Mouse (Mus musculus) megakaryocyte progenitor cell, adult 5-6 weeks (primary cell): ENCODE measurements around the gene Hsd17b3. TPM values are rescaled to one million over a fixed set of nuclear protein-coding genes. Genes with fewer than 3 reads are reported as not detected.
"Not testable (repeated sequence)": the region's sequence is repeated elsewhere in the genome, so short reads cannot be mapped to it uniquely, and the experiment has no call there.

ENCODE experiments used
- ATAC-seq: replicated peaks from 2 replicates; pipeline ENCODE4 v1.8.0; 2016; ENCODE audit warnings: mild to moderate bottlenecking, moderate TSS enrichment, inconsistent platforms; ENCODE audit not compliant: poor library complexity
- total RNA-seq, 2 experiments: library from RNA; stranded (forward) in 1 of 2; stranded (reverse) in 1 of 2; fragments of 157-497, 149-512 nt in 1 of 2; fragments of 200-1000 nt in 1 of 2; gene quantifications; 2 replicates each; pipeline versions ENCODE4 v1.2.3 to v1.2.4; 2015 to 2017

The Hsd17b3 gene
- total RNA-seq, 2 experiments from 2014 or later, result not detected

DNA sequence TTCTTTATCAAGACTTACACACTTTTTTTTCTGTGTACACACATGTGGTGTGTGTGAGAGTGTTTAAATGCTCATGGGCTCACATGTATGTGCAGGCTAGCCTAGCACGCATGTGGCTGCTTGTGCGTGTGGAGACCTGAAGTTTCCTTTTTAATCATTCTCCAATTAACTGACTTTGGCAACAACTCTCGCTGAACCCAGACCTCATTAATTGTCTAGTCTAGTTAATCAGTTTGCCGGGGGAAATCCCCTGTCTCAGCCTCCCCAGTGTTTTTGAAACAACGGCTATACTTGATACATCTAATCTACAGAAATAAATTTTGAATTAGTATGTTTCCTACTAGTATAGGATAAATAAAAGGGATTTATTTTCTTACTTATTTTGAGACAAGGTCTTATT, 3.0 kb downstream of the Hsd17b3 start:
- ATAC-seq, result no peak

DNA sequence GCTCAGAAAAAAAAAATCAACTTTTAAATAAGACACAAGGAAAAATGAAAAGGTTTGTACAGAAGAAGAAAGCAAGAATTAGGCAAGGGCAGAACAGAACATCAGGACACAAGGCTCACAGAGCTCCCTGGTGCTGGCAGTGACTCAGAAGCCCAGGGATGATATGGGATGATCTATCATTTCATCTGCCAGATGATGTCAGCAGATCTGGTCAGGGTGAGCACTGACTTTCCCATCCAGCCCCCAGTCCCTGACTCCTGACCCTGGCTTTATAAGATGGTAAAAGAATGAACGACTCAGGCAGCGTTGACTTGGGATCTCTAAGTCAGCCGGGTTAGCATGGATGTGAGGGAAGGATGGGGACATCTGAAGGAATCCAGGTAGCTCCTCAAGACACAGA, 5.7 kb downstream of the Hsd17b3 start:
- no peak for ATAC-seq

DNA sequence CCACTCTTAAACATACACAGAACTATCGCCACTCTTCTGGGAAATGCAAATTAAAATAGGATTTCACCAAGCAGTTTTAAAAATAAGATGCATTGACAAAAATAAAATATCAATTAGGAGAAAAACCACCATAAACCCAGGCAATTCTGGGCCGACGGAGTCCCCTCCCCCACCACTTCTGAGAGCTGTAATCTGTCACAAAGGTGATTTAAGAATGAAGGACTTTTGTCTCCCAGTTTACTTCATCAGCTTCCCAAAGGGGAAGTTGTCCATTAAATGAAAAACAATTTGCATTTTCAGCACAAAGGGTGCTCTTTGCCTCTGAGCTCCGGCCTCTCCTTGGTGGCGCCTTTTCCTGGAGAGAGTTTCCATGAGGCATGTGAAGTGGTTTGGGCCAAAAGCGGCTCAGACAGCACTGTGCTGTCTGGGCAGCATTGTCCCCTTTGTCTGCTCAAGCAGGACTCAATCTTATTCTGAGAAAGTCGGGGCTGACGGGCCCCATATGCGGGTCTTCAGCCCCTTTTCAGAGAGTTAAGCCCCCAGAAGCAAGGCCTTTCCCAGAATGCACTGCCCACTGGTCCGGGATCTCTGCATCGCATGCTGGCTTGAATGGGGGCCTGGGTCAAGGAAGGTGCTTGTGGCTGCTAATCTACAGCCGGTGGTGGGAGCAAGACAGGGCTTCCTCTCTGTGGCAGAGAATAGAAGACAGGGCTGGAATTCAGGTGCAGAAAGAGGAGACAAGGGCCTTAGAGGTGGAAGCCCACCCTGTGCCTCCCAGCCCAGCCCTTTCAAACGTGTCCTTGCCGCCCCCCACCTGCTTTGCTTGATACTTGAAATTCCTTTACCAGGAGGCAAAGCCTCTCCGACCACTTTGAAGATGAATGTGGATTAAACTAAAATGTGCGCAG, 7.8 kb downstream of the Hsd17b3 start:
- no peak for ATAC-seq

DNA sequence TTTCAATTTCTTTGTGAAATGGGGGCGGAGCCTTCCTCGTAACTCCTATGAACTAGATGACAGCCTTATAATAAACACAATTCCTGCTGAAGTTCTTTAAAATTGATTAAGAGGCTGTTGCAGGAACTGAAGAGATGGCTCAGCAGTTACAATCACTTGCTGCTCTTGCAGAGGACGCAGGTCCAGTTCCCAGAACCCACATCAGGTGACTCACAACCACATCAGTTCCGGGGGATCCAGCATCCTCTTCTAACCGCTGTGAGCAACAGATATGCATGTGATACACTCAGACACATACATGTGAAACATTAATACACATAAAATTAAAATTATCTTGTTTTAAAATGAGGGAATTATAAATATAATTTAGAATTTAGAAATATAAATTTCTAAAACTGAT, 11.4 kb downstream of the Hsd17b3 start:
- ATAC-seq, result no peak

DNA sequence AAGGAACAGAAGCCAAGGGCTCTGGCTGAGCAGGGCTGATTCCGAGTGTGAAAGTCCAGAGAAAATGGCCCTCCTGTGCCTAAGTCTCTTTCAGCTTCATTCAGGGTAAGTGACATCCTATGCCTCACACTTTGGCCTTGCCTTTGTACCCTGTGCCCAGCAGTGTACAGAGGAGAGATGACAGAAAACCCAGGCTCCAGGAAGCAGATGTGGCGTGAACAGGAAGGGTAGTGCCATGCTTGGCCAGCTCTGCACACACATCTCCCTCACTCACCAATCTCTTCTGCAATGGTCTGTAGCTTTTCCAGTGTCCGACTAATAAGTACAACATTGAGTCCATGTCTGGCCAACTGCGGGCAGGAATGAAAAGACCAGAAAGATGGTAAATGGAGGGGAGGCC, 13.0 kb downstream of the Hsd17b3 start:
- no peak for ATAC-seq

DNA sequence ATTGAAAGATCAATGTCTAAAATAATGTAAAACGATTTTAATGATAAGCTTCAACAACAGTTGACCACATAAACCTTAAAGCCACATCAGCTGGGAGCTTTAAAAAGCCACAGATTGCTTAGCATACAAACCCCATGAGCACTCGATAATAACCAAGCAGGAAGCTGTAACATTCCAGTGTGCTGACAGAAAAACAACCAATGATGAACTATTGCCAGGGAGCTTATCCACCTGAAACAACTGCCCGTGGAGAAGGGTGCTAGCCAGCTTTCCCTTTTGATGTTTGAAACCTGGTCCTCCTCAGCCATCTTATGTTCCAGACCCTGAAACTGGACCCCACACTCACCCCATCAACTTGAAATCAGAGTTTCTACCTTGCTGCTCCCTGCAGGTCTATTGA, 22.4 kb downstream of the Hsd17b3 start:
- ATAC-seq, result no peak

DNA sequence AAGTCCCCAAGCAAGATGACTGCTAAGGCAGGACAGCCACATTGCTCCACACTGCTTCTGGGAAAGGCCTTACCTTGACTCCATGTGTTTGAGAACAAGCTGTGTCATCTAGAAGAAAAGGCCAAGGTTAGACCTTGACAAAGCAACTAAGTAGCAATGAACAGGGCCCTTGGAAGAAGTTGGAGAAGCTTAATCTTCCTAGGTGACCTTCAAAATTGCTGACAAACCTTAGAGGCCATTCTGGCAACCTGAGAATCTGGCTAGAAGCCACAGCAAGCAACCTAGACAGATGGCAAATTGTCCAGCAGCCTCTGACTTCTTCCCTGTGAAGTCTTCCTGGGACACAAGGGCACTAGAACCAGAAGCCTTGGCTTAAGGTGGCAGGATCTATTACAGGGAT, 24.8 kb downstream of the Hsd17b3 start:
- no peak for ATAC-seq

DNA sequence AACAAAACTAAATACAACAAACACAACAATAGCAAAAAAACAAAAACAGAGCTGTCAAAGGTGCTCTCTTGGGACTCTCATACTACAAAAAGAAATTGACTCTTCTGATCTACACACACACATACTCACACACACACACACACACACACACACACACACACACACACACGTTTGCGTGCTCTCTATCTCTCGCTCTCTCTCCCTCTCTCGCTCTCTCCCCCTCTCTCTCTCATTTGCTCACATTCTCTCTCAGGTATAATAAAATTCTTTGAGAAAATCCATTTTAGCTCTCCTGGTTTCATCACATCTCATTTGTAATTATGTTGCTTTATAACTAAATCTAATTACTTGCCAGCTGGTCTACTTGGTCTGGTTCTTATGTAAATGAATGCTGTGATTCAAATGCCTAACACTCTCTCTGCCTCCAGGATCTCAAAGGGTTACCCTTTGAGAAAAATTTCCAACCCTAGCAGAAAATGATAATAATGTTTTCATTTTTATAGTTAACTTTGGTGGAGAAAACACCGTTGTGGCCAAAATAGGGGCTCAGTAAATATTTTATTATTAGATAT, 28.0 kb downstream of the Hsd17b3 start:
- ATAC-seq, result no peak

DNA sequence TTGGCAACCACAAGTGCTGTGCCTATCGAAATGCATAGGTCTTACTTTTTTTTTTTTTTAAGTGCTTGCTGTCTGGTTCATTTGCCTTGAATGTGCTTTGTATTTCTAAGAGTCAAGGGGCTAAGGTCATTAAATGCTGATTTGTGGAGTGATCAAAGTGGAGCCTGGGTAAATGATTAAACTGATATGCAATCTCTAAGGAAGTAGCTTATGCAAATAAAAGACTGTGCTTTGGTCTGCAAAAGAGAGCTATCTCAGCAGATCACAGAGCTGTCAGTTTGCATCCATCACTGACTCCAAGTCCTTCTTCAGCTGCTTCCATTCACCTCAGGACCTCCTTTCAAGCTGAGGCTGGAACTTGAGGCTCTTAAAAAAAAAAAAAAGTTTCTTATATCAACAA, 35.1 kb downstream of the Hsd17b3 start:
- no peak for ATAC-seq

DNA sequence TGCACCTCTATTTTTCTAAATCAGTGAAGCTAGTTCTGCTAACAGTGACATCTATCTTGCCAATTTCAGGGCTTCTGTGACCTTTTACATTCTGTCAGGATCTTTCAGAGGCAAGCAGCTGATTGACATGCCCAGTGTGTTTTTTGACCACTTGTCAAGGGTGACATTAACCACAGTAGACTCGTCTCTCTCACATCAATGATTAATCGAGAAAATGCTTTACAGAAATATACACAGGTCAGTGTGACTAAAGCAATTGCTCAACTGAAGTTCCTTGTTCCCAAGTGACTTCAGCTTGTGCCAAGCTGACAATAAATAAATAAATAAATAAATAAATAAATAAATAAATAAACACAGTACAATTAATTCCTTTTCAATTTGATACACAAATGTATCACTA, 36.7 kb downstream of the Hsd17b3 start:
- ATAC-seq, result not testable (repeated sequence)

DNA sequence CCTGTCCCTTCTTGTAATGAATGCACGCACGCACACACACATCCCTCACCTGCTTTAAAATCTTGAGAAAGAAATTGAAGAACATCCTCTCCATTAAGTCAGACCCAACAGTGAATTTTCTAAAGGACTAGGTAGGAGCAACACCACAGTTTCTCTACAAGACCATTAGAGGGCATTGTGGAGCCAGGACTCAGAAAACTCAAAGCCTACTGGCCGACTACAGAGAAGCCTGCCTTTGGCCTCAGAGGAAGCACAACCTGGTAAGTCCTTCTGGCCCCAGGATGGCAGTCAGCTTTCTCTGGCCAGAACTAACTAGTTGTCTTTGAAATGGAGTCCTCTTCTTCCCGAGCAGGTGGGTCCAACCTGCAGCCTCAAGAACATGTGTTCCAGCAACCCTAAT, 38.1 kb downstream of the Hsd17b3 start:
- ATAC-seq, result peak; percentile 57; the same call in 1 of the 2 replicates

DNA sequence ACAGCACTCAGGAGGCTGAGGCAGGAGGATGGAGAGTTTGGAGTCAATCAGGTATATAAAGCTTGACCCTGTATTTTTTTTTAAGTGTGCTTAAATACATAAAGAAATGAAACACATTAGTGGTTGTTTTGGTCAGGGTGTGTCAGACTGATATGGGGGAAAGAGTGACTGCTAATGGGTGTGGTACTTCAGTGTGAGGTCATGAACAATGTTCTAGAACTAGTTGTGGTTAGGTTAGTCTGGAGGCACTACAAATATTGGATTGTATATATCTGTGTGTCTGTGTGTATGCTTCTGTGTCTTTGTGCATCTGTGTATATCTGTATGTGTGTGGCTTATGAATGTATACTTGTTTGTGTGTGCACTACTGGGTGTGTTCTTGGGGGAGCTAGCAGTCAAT, 39.5 kb downstream of the Hsd17b3 start:
- ATAC-seq, result peak; percentile 87

DNA sequence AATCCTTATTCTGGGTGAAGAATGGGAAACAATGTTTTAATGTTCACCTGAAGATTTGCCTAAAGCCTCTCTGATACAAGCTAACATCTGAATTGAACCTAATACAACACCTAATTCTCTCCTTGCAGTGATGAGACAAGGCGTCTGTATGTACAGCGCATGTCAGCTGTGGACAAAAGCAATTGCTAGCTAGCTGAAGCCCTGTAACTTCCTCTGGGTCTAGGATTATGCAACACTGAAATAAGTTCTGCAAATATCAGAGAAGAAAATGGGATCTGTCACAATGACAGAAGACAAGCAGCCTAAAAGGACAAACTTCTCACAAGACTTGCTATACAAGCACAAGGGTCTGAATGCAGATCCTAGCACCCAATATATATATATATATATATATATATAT, 40.6 kb downstream of the Hsd17b3 start:
- peak; percentile 87 for ATAC-seq

DNA sequence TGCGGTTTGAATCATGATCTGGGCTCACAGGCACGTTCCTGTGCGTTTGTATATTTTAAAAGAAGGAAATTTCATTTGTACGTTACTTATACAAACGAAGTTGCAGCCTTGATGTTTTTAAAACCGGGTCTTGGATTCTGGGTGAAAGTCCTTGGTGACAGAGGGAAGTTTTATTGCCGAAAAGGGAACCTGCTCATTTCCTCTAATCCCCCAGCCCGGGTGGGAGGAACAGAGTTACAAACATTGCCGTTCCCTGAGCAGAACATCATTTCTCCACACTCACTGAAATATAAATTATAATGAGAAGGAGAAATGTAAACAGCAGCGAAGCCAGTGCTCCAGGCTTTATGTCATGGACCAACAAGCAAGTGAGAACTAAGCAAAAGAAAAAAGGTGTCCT, 49.1 kb downstream of the Hsd17b3 start:
- peak; percentile 50; the same call in 1 of the 2 replicates for ATAC-seq

DNA sequence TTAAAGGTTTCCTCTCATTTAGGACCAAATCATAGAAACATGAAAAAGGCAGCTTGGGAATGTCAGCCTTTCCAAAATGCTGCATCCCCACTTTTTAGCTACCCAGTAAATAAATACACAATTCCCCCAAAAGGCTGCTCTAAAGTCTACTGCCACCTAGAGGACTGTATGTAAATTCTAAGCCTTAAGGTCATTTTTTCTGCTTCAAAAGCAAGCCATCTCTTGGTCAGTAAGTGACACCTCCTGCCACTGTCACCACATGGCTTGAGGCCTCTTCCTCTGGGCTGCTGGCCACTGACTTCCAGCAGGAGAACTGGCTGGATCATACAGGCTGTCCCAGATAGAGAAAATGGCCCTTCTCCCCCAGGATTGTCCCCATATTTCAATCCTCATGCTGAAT, 50.9 kb downstream of the Hsd17b3 start:
- ATAC-seq, result peak; percentile 26; the same call in 1 of the 2 replicates

DNA sequence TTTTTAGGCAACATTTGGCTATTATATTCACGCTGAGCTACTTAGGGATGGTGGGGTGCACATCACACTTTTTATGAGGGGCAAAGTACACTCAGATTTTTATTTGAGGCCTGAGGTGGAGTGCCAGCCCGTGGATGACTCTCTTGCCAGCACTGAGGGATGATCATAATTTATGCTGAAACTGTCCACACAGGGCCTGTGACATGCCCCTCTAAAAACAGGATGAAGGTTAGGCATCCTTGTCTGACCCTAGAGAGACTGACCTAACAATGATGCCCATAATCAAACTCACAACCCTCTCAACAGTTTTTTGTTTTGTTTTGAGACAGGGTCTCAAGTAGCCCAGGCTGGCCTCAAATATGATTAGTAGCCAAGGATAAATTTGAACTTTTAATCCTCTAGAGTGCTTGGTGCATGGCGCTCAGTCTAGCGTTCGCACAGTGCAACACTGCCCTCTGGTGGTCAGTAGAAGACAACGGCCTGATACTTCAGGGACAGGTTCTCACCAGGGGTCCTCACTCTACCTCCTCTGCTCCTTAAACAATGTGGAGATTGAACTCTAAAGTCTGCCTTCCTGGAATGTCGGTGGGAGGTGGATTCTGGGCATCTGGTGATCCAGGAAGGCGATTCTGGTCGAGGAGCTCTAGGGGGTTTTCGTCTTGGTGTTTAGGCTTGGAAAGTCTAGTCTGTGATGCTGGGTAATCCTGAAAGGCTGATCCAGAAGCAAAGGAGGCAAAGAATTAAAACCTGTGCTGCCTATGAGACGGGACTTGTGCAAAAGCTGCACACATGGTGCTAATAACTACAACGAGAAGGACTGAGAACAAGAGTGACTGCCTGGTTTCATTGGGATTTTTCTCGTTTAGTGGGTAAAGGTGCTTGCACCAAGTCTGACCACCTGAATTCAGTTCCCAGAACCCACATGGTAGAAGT, 52.7 kb downstream of the Hsd17b3 start:
- peak; percentile 86 for ATAC-seq

DNA sequence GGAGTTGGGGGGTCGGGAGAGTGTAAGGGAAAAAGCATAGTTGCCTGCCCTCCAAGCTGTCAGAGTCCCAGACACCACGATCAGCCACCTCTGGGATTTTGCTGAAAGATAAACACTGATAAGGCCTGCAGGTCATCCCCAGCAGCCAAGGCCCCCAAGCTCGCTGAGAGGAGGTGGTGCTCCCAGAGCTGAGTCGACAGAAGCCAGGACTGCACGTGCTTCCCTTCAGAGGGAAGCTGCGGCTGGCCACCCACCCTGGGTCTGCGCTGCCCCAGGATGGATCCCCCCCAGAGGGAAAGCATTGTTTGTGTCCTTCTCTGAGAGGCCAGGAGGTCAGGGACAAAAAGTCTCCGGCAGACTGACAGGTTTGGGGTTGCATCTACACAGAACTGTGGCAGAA, 54.0 kb downstream of the Hsd17b3 start:
- ATAC-seq, result no peak

DNA sequence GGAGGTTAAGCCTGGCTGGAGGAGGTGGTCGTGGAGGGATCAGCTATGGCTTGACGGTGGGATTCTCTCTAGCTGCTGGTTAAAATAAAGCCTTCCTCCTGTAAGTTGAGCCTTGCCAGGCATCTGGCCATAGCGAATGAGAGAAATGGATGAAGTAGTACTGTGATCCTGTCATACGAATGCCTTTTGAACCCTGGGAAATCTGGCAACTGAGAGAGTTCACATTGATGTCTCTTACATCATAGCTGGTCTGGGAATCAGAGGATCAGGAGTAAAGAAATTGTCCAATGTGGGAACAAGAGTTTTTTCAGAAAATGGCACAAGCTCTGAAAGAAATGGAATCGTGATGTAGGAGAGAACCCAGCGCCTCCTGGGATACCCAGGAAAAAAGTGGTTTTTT, 55.1 kb downstream of the Hsd17b3 start:
- no peak for ATAC-seq

DNA sequence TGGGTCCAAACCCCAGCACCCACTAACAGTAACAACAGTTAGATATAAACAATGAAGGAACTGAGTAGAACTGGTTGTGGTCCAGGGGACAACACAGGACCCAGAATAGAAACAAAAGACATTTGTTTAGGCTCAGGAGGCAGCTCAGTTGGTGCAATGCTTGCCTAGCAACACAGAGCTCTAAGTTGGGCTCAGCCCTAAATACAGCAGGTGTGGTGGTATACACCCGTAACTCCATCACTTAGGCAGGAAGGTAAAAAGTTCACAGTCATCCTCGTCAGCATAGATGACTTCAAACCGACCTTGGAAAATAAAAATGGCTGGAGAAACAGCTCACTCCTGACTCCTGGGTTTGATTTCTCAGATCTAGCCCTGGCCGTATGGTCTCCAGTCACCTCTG, 55.8 kb downstream of the Hsd17b3 start:
- ATAC-seq, result no peak

DNA sequence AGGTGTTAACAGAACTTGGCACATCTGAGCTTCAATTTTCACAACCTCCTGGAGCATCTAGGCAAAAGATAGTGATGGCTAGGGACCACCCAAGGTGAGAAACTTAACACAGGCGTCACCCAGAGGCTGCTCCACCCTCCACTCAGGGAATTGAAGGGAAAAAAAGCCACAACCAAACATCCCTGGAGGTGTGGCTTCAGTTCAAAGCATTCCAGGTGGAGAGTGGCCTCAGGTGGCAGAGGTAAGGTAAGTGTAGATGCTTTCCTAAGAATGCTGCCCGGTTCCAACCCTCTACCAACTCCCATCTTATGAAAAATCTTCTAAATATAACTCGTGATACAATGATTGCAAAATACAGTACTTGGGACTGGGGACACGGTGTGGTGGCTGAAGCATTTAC, 57.8 kb downstream of the Hsd17b3 start:
- ATAC-seq, result no peak

DNA sequence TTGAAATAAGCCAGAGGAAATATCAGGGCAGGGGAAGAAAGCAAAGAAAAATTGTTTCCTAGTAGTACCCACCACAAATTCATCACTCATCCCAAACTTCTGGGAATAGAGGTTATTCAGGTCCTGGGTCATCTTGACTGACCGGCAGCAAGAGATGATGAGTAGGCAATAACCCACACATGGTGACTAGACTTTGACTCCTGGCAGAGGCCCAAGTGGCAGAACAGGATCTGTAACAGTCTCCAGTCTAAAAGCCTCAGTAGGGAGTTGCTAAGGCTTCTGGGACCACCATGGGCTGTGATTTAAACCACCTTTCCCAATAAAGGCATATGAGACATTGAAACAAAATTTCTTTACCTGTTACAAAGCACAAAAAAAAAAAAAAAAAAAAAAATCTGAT, 58.2 kb downstream of the Hsd17b3 start:
- ATAC-seq, result no peak
